Mouse (Mus musculus) midbrain, postnatal 0 days (tissue): ENCODE results near the gene Pirt. TPM values are rescaled to one million over a fixed set of nuclear protein-coding genes. Genes with fewer than 3 reads are reported as not detected.

ENCODE experiments used
- ATAC-seq: fragments of 200-750 bp; cut with Nextera tagmentation; 2 replicates; pipeline ENCODE4 v1.8.0; 2017; ENCODE audit warnings: moderate number of reproducible peaks, mild to moderate bottlenecking, moderate TSS enrichment, moderate library complexity; ENCODE audit not compliant: low FRiP score
- DNase-seq: peaks from one replicate; pipeline ENCODE4 v3.0.0-alpha.2; 2015; ENCODE audit warnings: low spot score
- H3K27ac ChIP-seq: fragments of 300-500 bp; sonication (generic); 2 replicates; pipeline ENCODE4 v1.5.1; 2014; ENCODE audit warnings: low read depth, mild to moderate bottlenecking, low read length, mixed read lengths
- H3K27me3 ChIP-seq: fragments of 300-500 bp; sonication (generic); 2 replicates; pipeline ENCODE4 v1.6.1; 2014; ENCODE audit warnings: low read length, control low read depth, mixed read lengths; ENCODE audit not compliant: insufficient read depth
- H3K36me3 ChIP-seq: fragments of 300-500 bp; sonication (generic); 2 replicates; pipeline ENCODE4 v1.6.1; 2014; ENCODE audit warnings: low read length, control low read depth, mixed read lengths; ENCODE audit not compliant: insufficient read depth
- H3K4me1 ChIP-seq: fragments of 300-500 bp; sonication (generic); 2 replicates; pipeline ENCODE4 v1.6.1; 2014; ENCODE audit warnings: mild to moderate bottlenecking, control low read depth, antibody characterized with exemption, low read length, mixed read lengths; ENCODE audit not compliant: insufficient read depth
- H3K4me2 ChIP-seq: fragments of 300-500 bp; sonication (generic); 2 replicates; pipeline ENCODE4 v1.6.1; 2014; ENCODE audit warnings: low read depth, mild to moderate bottlenecking, low read length, mixed read lengths; ENCODE audit not compliant: poor library complexity, severe bottlenecking
- H3K4me3 ChIP-seq: fragments of 300-500 bp; sonication (generic); 2 replicates; pipeline ENCODE4 v1.5.1; 2014; ENCODE audit warnings: low read depth, mild to moderate bottlenecking, low read length, moderate library complexity
- H3K9ac ChIP-seq: fragments of 300-500 bp; sonication (generic); replicated peaks from 2 replicates; pipeline ENCODE4 v1.6.1; 2014; ENCODE audit warnings: mild to moderate bottlenecking, low read length, moderate library complexity, mixed read lengths; ENCODE audit not compliant: poor library complexity, severe bottlenecking
- H3K9me3 ChIP-seq: fragments of 300-500 bp; sonication (generic); 2 replicates; pipeline ENCODE4 v1.6.1; 2016; ENCODE audit warnings: low read length, control low read depth
- CTCF ChIP-seq: IDR thresholded peaks from 2 replicates; pipeline ENCODE4 v1.5.1; 2016; ENCODE audit warnings: antibody characterized with exemption, mild to moderate bottlenecking
- WGBS: fragments of 180-500 bp; shearing (Covaris S2); extraction: QIAGEN DNeasy Blood & Tissue Kit; methylation state at CpG from one replicate; pipeline ENCODE4 v1.1.7; 2014; 5-methylcytosine and 5-hydroxymethylcytosine counted together
- polyA plus RNA-seq: library from polyadenylated mRNA; unstranded; fragments of >200 nt; fragmentation: Nextera tagmentation; extraction: Ambion mirVana; gene quantifications from 2 replicates; pipeline ENCODE4 v1.2.1, GENCODE M21; 2015
- total RNA-seq: library from RNA; depleted of rRNA; stranded (reverse); fragments of >200 nt; gene quantifications from 2 replicates; pipeline ENCODE4 v1.2.3, GENCODE M21; 2014

Pirt gene
- total and polyA plus RNA-seq, 2 experiments from 2014 or later: 0.47 to 1.4 TPM

- Histone ChIP-seq H3K9ac (no peak overlapping the region), H3K27ac (no peak overlapping the region), H3K4me1 (no peaks in the 10 kb centered on the region), H3K4me2 (no peak overlapping the region), H3K27me3 (no peaks in the 10 kb centered on the region), H3K9me3 (no peaks in the 10 kb centered on the region), H3K36me3 (no peaks in the 10 kb centered on the region), H3K4me3 (no peak overlapping the region)
- 58% methylated on average over 2 of the region's 2 CpGs for WGBS
- TF ChIP-seq CTCF: no peak
- no peak for DNase-seq
- no peak for ATAC-seq
Observed at GRCm38 (mm10) chr11:66945224-66945767, 33.5 kb downstream of the Pirt start.

- Histone ChIP-seq H3K4me3 (no peak overlapping the region), H3K27me3 (no peaks in the 10 kb centered on the region), H3K4me2 (no peak overlapping the region), H3K4me1 (no peaks in the 10 kb centered on the region), H3K9me3 (no peaks in the 10 kb centered on the region), H3K36me3 (no peaks in the 10 kb centered on the region), H3K27ac (no peak overlapping the region), H3K9ac (no peak overlapping the region)
- WGBS: 69% methylated on average over 6 of the region's 6 CpGs
- ATAC-seq (no peak), DNase-seq (no peak)
- no peak for TF ChIP-seq CTCF
Observed at GRCm38 (mm10) chr11:66946521-66946920, 34.7 kb downstream of the Pirt start.

- 85% methylated on average over 6 of the region's 6 CpGs for WGBS
- Histone ChIP-seq H3K4me3 (no peak overlapping the region), H3K9me3 (no peaks in the 10 kb centered on the region)
Observed at GRCm38 (mm10) chr11:66946922-66947321, 35.1 kb downstream of the Pirt start.

GRCm38 (mm10) chr11:66956303-66956702 lies 44.5 kb downstream of the Pirt start, which contains the start of gene Tmem238l:
TSS of gene Tmem238l (plus strand) at chr11:66956638.
- H3K27me3 ChIP-seq: no peaks in the 10 kb centered on the region
- H3K36me3 ChIP-seq: no peaks in the 10 kb centered on the region
- H3K27ac ChIP-seq: no peak within 1 kb of the TSS
- H3K4me1 ChIP-seq: no peaks in the 10 kb centered on the region
- TF ChIP-seq CTCF: no peak
- H3K4me2 ChIP-seq: no peak within 1 kb of the TSS
- H3K9ac ChIP-seq: no peak within 1 kb of the TSS
- H3K4me3 ChIP-seq: no peak within 1 kb of the TSS
- WGBS: 73% methylated on average over 9 of the region's 9 CpGs
- ATAC-seq (no peak), DNase-seq (no peak)
- no peaks in the 10 kb centered on the region for H3K9me3 ChIP-seq

More at GRCm38 (mm10) chr11:66946922-66947321, 35.1 kb downstream of the Pirt start:
- ATAC-seq (no peak), DNase-seq (no peak)
- Histone ChIP-seq H3K9ac (no peak overlapping the region), H3K4me2 (no peak overlapping the region), H3K27ac (no peak overlapping the region), H3K27me3 (no peaks in the 10 kb centered on the region), H3K36me3 (no peaks in the 10 kb centered on the region), H3K4me1 (no peaks in the 10 kb centered on the region)
- no peak for TF ChIP-seq CTCF

- ATAC-seq: no peak
- TF ChIP-seq CTCF: no peak
- H3K4me1 ChIP-seq: no peaks in the 10 kb centered on the region
- no peak for DNase-seq
- 100% methylated on average over 1 of the region's 1 CpGs for WGBS
- H3K36me3 ChIP-seq: no peaks in the 10 kb centered on the region
- H3K27ac ChIP-seq: no peak overlapping the region
- H3K4me3 ChIP-seq: no peak overlapping the region
- H3K27me3 ChIP-seq: no peaks in the 10 kb centered on the region
- H3K9me3 ChIP-seq: no peaks in the 10 kb centered on the region
- no peak overlapping the region for H3K9ac ChIP-seq
- no peak overlapping the region for H3K4me2 ChIP-seq
Observed at GRCm38 (mm10) chr11:66960797-66961196, 49.0 kb downstream of the Pirt start.

- ATAC-seq: no peak
- Histone ChIP-seq H3K4me2 (no peak overlapping the region), H3K9me3 (no peaks in the 10 kb centered on the region), H3K36me3 (no peaks in the 10 kb centered on the region), H3K27me3 (no peaks in the 10 kb centered on the region), H3K4me3 (no peak overlapping the region), H3K4me1 (no peaks in the 10 kb centered on the region), H3K27ac (no peak overlapping the region), H3K9ac (no peak overlapping the region)
- 93% methylated on average over 12 of the region's 12 CpGs for WGBS
- no peak for DNase-seq
- no peak for TF ChIP-seq CTCF
Observed at GRCm38 (mm10) chr11:66961447-66962176, 49.8 kb downstream of the Pirt start.
